Mouse (Mus musculus): ENCODE data around the gene Gramd4.

GRCm38 (mm10) chr15:86145046-86145445, 87.6 kb downstream of the Gramd4 start:
- TF ChIP-seq TAL1 (IDR thresholded peaks at IDR 0.05; ENCODE audit: low read length) (no peak), GATA1 (IDR thresholded peaks at IDR 0.05; ENCODE audit: low read length) (no peak)
